Mouse (Mus musculus): ENCODE measurements at regions not wholly inside any gene's neighbourhood (a gene's known extent, or its start where the extent isn't known, plus 50 kb on each side); places are given as distances from the start of the nearest gene placed in this dataset.

GRCm38 (mm10) chr8:34392981-34393828 lies 281.7 kb upstream of the Gm10131 start:
- Histone ChIP-seq H3K4me1 (peaks cover 22% of the 10 kb centered on the region), H3K27ac (replicated peaks) (no peak overlapping the region), H3K27me3 (ENCODE audit: low read depth, poor library complexity, severe bottlenecking) (no peaks in the 10 kb centered on the region), H3K9me3 (replicated peaks) (no peaks in the 10 kb centered on the region), H3K4me3 (no peak overlapping the region), H3K36me3 (no peaks in the 10 kb centered on the region)
- 90% methylated on average over 15 of the region's 15 CpGs for WGBS
- DNase-seq (ENCODE audit: low spot score): no peak

- Histone ChIP-seq H3K36me3 (no peaks in the 10 kb centered on the region), H3K4me3 (no peak overlapping the region), H3K27me3 (ENCODE audit: low read depth, poor library complexity, severe bottlenecking) (no peaks in the 10 kb centered on the region), H3K4me1 (peaks cover 13% of the 10 kb centered on the region), H3K9me3 (replicated peaks) (no peaks in the 10 kb centered on the region), H3K27ac (replicated peaks) (no peak overlapping the region)
- DNase-seq (ENCODE audit: low spot score): no peak
- 70% methylated on average over 14 of the region's 14 CpGs for WGBS
These were observed 280.9 kb upstream of the Gm10131 start for GRCm38 (mm10) chr8:34392208-34392980.

GRCm38 (mm10) chr8:34385806-34386439 lies 274.4 kb upstream of the Gm10131 start:
- H3K27me3 ChIP-seq (ENCODE audit: low read depth, poor library complexity, severe bottlenecking): no peaks in the 10 kb centered on the region
- no peaks in the 10 kb centered on the region for H3K9me3 ChIP-seq (replicated peaks)
- H3K36me3 ChIP-seq: no peaks in the 10 kb centered on the region
- H3K27ac ChIP-seq (replicated peaks): no peak overlapping the region
- H3K4me3 ChIP-seq: no peak overlapping the region
- DNase-seq (ENCODE audit: low spot score): no peak
- peaks cover 7% of the 10 kb centered on the region; the same call in 1 of the 2 replicates for H3K4me1 ChIP-seq
- 81% methylated on average over 10 of the region's 10 CpGs for WGBS

DNA sequence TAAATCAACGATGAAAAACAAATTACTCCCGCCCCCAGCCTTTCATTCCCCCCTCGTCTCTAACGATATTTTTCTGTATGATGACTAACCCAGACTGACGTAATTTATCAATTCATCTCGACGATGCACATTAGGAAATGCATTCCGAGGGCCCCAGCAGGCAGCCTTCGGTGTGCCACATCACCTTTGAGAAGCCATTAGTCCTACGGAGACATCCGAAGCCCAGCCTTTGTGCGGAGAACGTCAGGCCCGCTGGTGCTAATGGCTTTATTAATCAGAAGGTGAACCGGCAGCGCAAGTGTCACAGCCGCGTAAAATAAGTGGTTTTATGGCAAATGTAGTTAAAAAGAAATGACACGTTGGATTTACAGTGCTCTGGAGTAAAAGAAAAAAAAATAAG lies 269.1 kb upstream of the Gm10131 start:
- no peaks in the 10 kb centered on the region for H3K9me3 ChIP-seq (replicated peaks)
- H3K36me3 ChIP-seq: no peaks in the 10 kb centered on the region
- 85% methylated on average over 19 of the region's 19 CpGs for WGBS
- no peak for DNase-seq (ENCODE audit: low spot score)
- H3K4me1 ChIP-seq: peaks cover 8% of the 10 kb centered on the region
- no peak overlapping the region for H3K4me3 ChIP-seq
- no peaks in the 10 kb centered on the region for H3K27me3 ChIP-seq (ENCODE audit: low read depth, poor library complexity, severe bottlenecking)
- H3K27ac ChIP-seq (replicated peaks): no peak overlapping the region

GRCm38 (mm10) chr8:34377154-34377553 lies 265.6 kb upstream of the Gm10131 start:
- Histone ChIP-seq H3K9me3 (replicated peaks) (no peaks in the 10 kb centered on the region), H3K4me3 (no peak overlapping the region), H3K27ac (replicated peaks) (no peak overlapping the region), H3K27me3 (ENCODE audit: low read depth, poor library complexity, severe bottlenecking) (no peaks in the 10 kb centered on the region), H3K36me3 (no peaks in the 10 kb centered on the region), H3K4me1 (peaks cover 15% of the 10 kb centered on the region)
- no peak for DNase-seq (ENCODE audit: low spot score)
- WGBS: 63% methylated on average over 3 of the region's 3 CpGs

GRCm38 (mm10) chr8:34374242-34374641 lies 262.7 kb upstream of the Gm10131 start:
- Histone ChIP-seq H3K36me3 (no peaks in the 10 kb centered on the region), H3K4me1 (peaks cover 27% of the 10 kb centered on the region), H3K27ac (replicated peaks) (no peak overlapping the region), H3K27me3 (ENCODE audit: low read depth, poor library complexity, severe bottlenecking) (no peaks in the 10 kb centered on the region), H3K4me3 (no peak overlapping the region), H3K9me3 (replicated peaks) (no peaks in the 10 kb centered on the region)
- 93% methylated on average over 9 of the region's 9 CpGs for WGBS
- DNase-seq (ENCODE audit: low spot score): no peak

GRCm38 (mm10) chr8:34372666-34372980 lies 261.1 kb upstream of the Gm10131 start:
- Histone ChIP-seq H3K27me3 (ENCODE audit: low read depth, poor library complexity, severe bottlenecking) (no peaks in the 10 kb centered on the region), H3K4me1 (peaks cover 24% of the 10 kb centered on the region), H3K4me3 (no peak overlapping the region), H3K36me3 (no peaks in the 10 kb centered on the region), H3K27ac (replicated peaks) (no peak overlapping the region), H3K9me3 (replicated peaks) (no peaks in the 10 kb centered on the region)
- no peak for DNase-seq (ENCODE audit: low spot score)
- 84% methylated on average over 6 of the region's 6 CpGs for WGBS

- no peaks in the 10 kb centered on the region for H3K27me3 ChIP-seq (ENCODE audit: low read depth, poor library complexity, severe bottlenecking)
- WGBS: 90% methylated on average over 17 of the region's 17 CpGs
- DNase-seq (ENCODE audit: low spot score): no peak
- no peak overlapping the region for H3K4me3 ChIP-seq
- H3K9me3 ChIP-seq (replicated peaks): no peaks in the 10 kb centered on the region
- H3K27ac ChIP-seq (replicated peaks): peak overlapping the region; percentile 38; the same call in 1 of the 2 replicates
- H3K36me3 ChIP-seq: no peaks in the 10 kb centered on the region
- H3K4me1 ChIP-seq: peaks cover 21% of the 10 kb centered on the region
These were observed 260.6 kb upstream of the Gm10131 start for GRCm38 (mm10) chr8:34371973-34372665.

- WGBS: 68% methylated on average over 5 of the region's 5 CpGs
These were observed 259.9 kb upstream of the Gm10131 start for GRCm38 (mm10) chr8:34371391-34371790.

DNA sequence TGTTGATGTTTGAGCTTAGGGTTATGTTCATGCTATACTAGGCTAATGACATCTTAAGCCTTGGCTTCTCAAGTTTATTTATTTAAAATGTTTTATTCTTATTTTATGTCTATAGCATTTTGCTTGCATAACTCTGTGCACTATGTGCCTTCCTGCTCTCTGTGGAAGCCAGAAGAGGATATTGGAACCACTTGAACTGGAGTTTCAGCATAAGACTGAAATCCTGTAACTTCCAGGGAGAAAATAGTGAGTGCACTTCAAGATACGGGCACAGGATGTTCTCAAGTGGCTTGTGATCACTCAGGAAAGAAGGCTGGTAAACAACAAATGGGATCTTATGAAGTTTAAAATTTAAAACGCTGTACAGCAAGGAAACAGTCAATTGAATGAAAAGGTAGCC lies 257.0 kb upstream of the Gm10131 start:
- no peak for DNase-seq (ENCODE audit: low spot score)
- WGBS: 83% methylated on average over 2 of the region's 2 CpGs
- H3K4me1 ChIP-seq: peaks cover 21% of the 10 kb centered on the region
- H3K36me3 ChIP-seq: no peaks in the 10 kb centered on the region
- no peaks in the 10 kb centered on the region for H3K9me3 ChIP-seq (replicated peaks)
- no peak overlapping the region for H3K27ac ChIP-seq (replicated peaks)
- H3K27me3 ChIP-seq (ENCODE audit: low read depth, poor library complexity, severe bottlenecking): no peaks in the 10 kb centered on the region
- H3K4me3 ChIP-seq: no peak overlapping the region

More at GRCm38 (mm10) chr8:34371391-34371790, 259.9 kb upstream of the Gm10131 start:
- no peaks in the 10 kb centered on the region for H3K27me3 ChIP-seq (ENCODE audit: low read depth, poor library complexity, severe bottlenecking)
- H3K4me3 ChIP-seq: no peak overlapping the region
- H3K9me3 ChIP-seq (replicated peaks): no peaks in the 10 kb centered on the region
- no peaks in the 10 kb centered on the region for H3K36me3 ChIP-seq
- no peak overlapping the region for H3K27ac ChIP-seq (replicated peaks)
- H3K4me1 ChIP-seq: peaks cover 18% of the 10 kb centered on the region
- DNase-seq (ENCODE audit: low spot score): no peak

DNA sequence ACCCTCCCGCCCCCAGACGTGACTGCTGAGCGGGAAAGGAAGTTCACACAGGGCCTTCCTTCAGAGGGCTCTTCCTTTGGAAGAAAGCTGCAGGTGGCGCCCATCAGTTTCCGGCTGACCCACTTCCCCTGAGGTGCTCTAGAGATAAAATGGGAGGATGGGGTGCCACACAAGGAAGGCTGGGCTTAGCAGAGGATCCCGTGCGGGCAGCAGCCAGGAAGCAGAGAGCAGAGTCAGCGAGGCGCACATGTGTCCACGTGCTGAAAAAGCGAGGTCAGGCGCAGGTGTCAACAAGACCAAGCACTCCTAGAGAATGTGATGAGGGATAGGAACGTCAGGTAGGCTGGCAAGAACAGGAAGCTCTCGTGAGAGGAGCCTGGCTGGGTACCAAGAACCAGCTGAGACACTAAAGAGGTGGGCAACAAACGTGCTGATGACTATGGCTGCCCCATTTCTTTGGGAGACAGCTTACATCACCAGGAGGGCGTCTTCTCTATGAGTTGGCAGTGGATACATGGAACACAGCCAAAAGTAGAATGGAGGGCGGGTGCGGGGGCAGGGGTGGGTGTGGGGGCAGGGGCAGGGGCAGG lies 253.0 kb upstream of the Gm10131 start:
- peaks cover 10% of the 10 kb centered on the region; the same call in 1 of the 2 replicates for H3K4me1 ChIP-seq
- WGBS: 88% methylated on average over 18 of the region's 18 CpGs
- no peak overlapping the region for H3K27ac ChIP-seq (replicated peaks)
- no peak for DNase-seq (ENCODE audit: low spot score)
- H3K27me3 ChIP-seq (ENCODE audit: low read depth, poor library complexity, severe bottlenecking): no peaks in the 10 kb centered on the region
- H3K4me3 ChIP-seq: no peak overlapping the region
- no peaks in the 10 kb centered on the region for H3K9me3 ChIP-seq (replicated peaks)
- H3K36me3 ChIP-seq: no peaks in the 10 kb centered on the region

GRCm38 (mm10) chr8:34363679-34364078 lies 252.1 kb upstream of the Gm10131 start:
- no peaks in the 10 kb centered on the region for H3K9me3 ChIP-seq (replicated peaks)
- H3K4me1 ChIP-seq: peaks cover 10% of the 10 kb centered on the region; the same call in 1 of the 2 replicates
- H3K36me3 ChIP-seq: no peaks in the 10 kb centered on the region
- H3K4me3 ChIP-seq: no peak overlapping the region
- 92% methylated on average over 13 of the region's 13 CpGs for WGBS
- no peaks in the 10 kb centered on the region for H3K27me3 ChIP-seq (ENCODE audit: low read depth, poor library complexity, severe bottlenecking)
- DNase-seq (ENCODE audit: low spot score): no peak
- H3K27ac ChIP-seq (replicated peaks): peak overlapping the region; percentile 2; the same call in 1 of the 2 replicates
